Mouse (Mus musculus): ENCODE results near the gene Slc4a4.
A peak's percentile ranks its signal among the peaks of the same experiment; 100 is the strongest.

Slc4a4 gene

GRCm38 (mm10) chr5:89014782-89015181 is 128.2 kb downstream of the Slc4a4 start:
- no peak for DNase-seq

GRCm38 (mm10) chr5:89015878-89016277 is 129.3 kb downstream of the Slc4a4 start:
- no peak for DNase-seq

- DNase-seq = no peak
Measured at GRCm38 (mm10) chr5:89018537-89018936, 131.9 kb downstream of the Slc4a4 start.

- no peak for DNase-seq
Measured at GRCm38 (mm10) chr5:89024413-89024812, 137.8 kb downstream of the Slc4a4 start.

- no peak for DNase-seq
Measured at GRCm38 (mm10) chr5:89027518-89028085, 141.0 kb downstream of the Slc4a4 start.

GRCm38 (mm10) chr5:89032647-89033046 is 146.0 kb downstream of the Slc4a4 start:
- no peak for DNase-seq

- no peak for DNase-seq
Measured at GRCm38 (mm10) chr5:89033256-89033655, 146.6 kb downstream of the Slc4a4 start.

- no peak for DNase-seq
Measured at GRCm38 (mm10) chr5:89036147-89036546, 149.5 kb downstream of the Slc4a4 start.

GRCm38 (mm10) chr5:89040814-89041213 is 154.2 kb downstream of the Slc4a4 start:
- no peak for DNase-seq

GRCm38 (mm10) chr5:89043846-89044245 is 157.2 kb downstream of the Slc4a4 start:
- DNase-seq = no peak

- DNase-seq = no peak
Measured at GRCm38 (mm10) chr5:89044801-89045200, 158.2 kb downstream of the Slc4a4 start.

GRCm38 (mm10) chr5:89051577-89051976 is 165.0 kb downstream of the Slc4a4 start:
- DNase-seq = no peak

- no peak for DNase-seq
Measured at GRCm38 (mm10) chr5:89052230-89052629, 165.6 kb downstream of the Slc4a4 start.

GRCm38 (mm10) chr5:89055656-89056055 is 169.0 kb downstream of the Slc4a4 start:
- DNase-seq = no peak

GRCm38 (mm10) chr5:89056370-89056769 is 169.8 kb downstream of the Slc4a4 start:
- peak; percentile 18 for DNase-seq

GRCm38 (mm10) chr5:89061097-89061496 is 174.5 kb downstream of the Slc4a4 start:
- DNase-seq = no peak

GRCm38 (mm10) chr5:89062286-89062685 is 175.7 kb downstream of the Slc4a4 start:
- no peak for DNase-seq

GRCm38 (mm10) chr5:89067111-89067510 is 180.5 kb downstream of the Slc4a4 start:
- DNase-seq = no peak

GRCm38 (mm10) chr5:89068072-89068471 is 181.5 kb downstream of the Slc4a4 start:
- no peak for DNase-seq

GRCm38 (mm10) chr5:89070051-89070450 is 183.4 kb downstream of the Slc4a4 start:
- no peak for DNase-seq

- DNase-seq = no peak
Measured at GRCm38 (mm10) chr5:89071957-89072356, 185.3 kb downstream of the Slc4a4 start.

- DNase-seq = no peak
Measured at GRCm38 (mm10) chr5:89077711-89078110, 191.1 kb downstream of the Slc4a4 start.

GRCm38 (mm10) chr5:89083476-89083875 is 196.9 kb downstream of the Slc4a4 start:
- no peak for DNase-seq

- no peak for DNase-seq
Measured at GRCm38 (mm10) chr5:89087916-89088315, 201.3 kb downstream of the Slc4a4 start.

GRCm38 (mm10) chr5:89088462-89088861 is 201.8 kb downstream of the Slc4a4 start:
- DNase-seq = no peak

Measured in right cerebral cortex, postnatal 14 days (tissue).